Mouse (Mus musculus) limb, embryonic 14.5 days (tissue): ENCODE data around the gene Trmt5. TPM values are rescaled to one million over a fixed set of nuclear protein-coding genes. Genes with fewer than 3 reads are reported as not detected.

Source experiments
- ATAC-seq: fragments of 200-750 bp; cut with Nextera tagmentation; 2 replicates; pipeline ENCODE4 v1.8.0; 2017; ENCODE audit warnings: low read depth, moderate number of reproducible peaks, moderate TSS enrichment; ENCODE audit not compliant: low FRiP score
- DNase-seq: peaks from one replicate; pipeline ENCODE4 v3.0.0-alpha.2; 2015; ENCODE audit warnings: low spot score
- H3K27ac ChIP-seq: fragments of 300-500 bp; sonication (generic); replicated peaks from 2 replicates; pipeline ENCODE4 v1.5.1; 2014; ENCODE audit warnings: low read depth, mild to moderate bottlenecking, low read length, moderate library complexity, mixed read lengths
- H3K27me3 ChIP-seq: fragments of 300-500 bp; sonication (generic); 2 replicates; pipeline ENCODE4 v1.6.1; 2014; ENCODE audit warnings: low read length, mixed read lengths; ENCODE audit not compliant: control insufficient read depth, insufficient read depth
- H3K36me3 ChIP-seq: fragments of 300-500 bp; sonication (generic); 2 replicates; pipeline ENCODE4 v1.6.1; 2014; ENCODE audit warnings: mild to moderate bottlenecking, low read length, moderate library complexity, mixed read lengths; ENCODE audit not compliant: control insufficient read depth, insufficient read depth
- H3K4me1 ChIP-seq: fragments of 300-500 bp; sonication (generic); 2 replicates; pipeline ENCODE4 v1.6.1; 2014; ENCODE audit warnings: antibody characterized with exemption, low read length, mixed read lengths; ENCODE audit not compliant: control insufficient read depth, insufficient read depth
- H3K4me2 ChIP-seq: fragments of 300-500 bp; sonication (generic); replicated peaks from 2 replicates; pipeline ENCODE4 v1.6.1; 2014; ENCODE audit warnings: low read depth, mild to moderate bottlenecking, low read length, moderate library complexity; ENCODE audit not compliant: severe bottlenecking
- H3K4me3 ChIP-seq: fragments of 300-500 bp; sonication (generic); replicated peaks from 2 replicates; pipeline ENCODE4 v1.5.1; 2014; ENCODE audit warnings: low read length
- H3K9ac ChIP-seq: fragments of 300-500 bp; sonication (generic); 2 replicates; pipeline ENCODE4 v1.6.1; 2014; ENCODE audit warnings: mild to moderate bottlenecking, low read depth, low read length, moderate library complexity; ENCODE audit not compliant: severe bottlenecking
- H3K9me3 ChIP-seq: fragments of 300-500 bp; sonication (generic); 2 replicates; pipeline ENCODE4 v1.6.1; 2016; ENCODE audit warnings: low read length; ENCODE audit not compliant: control insufficient read depth
- POLR2A ChIP-seq: fragments of 200-500 bp; IDR thresholded peaks from 2 replicates; pipeline ENCODE4 v1.8.0; 2012; ENCODE audit warnings: inconsistent platforms, mild to moderate bottlenecking, moderate library complexity, borderline replicate concordance; ENCODE audit not compliant: insufficient read depth, insufficient read length; ENCODE audit errors: extremely low read depth
- WGBS: fragments of 180-500 bp; shearing (Covaris S2); extraction: QIAGEN DNeasy Blood & Tissue Kit; methylation state at CpG from one replicate; pipeline ENCODE4 v1.1.7; 2014; 5-methylcytosine and 5-hydroxymethylcytosine counted together
- polyA plus RNA-seq, 2 experiments: library from polyadenylated mRNA; depleted of rRNA in 1 of 2; stranded (reverse) in 1 of 2; unstranded in 1 of 2; fragments of >200 nt; fragmentation: Nextera tagmentation in 1 of 2; extraction: Ambion mirVana in 1 of 2; gene quantifications; 2 replicates each; pipeline versions ENCODE4 v1.2.1 to v1.2.3; 2012 to 2014

Trmt5 gene
- polyA plus RNA-seq, 2 experiments, result 14.5 to 15.3 TPM

- H3K9me3 ChIP-seq, result no peaks in the 10 kb centered on the region
- no peak for ATAC-seq
- H3K4me3 ChIP-seq, result no peak overlapping the region
- H3K4me1 ChIP-seq, result peaks cover 18% of the 10 kb centered on the region
- no peak for DNase-seq
- 12% methylated on average over 3 of the region's 3 CpGs for WGBS
- no peaks in the 10 kb centered on the region for H3K36me3 ChIP-seq
- H3K9ac ChIP-seq, result no peak overlapping the region
- no peak overlapping the region for H3K27ac ChIP-seq
- no peak for TF ChIP-seq POLR2A
- no peak overlapping the region for H3K4me2 ChIP-seq
- H3K27me3 ChIP-seq, result 0 out of 2 replicates have a peak, but pooled peaks cover 4% of the 10 kb centered on the region
Measured at GRCm38 (mm10) chr12:73327381-73327780, 40.9 kb upstream of the Trmt5 start.

GRCm38 (mm10) chr12:73325617-73326016 is 39.1 kb upstream of the Trmt5 start:
- H3K9me3 ChIP-seq, result no peaks in the 10 kb centered on the region
- WGBS, result 49% methylated on average over 4 of the region's 4 CpGs
- H3K4me2 ChIP-seq, result no peak overlapping the region
- H3K9ac ChIP-seq, result no peak overlapping the region
- H3K36me3 ChIP-seq, result no peaks in the 10 kb centered on the region
- DNase-seq, result no peak
- no peaks in the 10 kb centered on the region for H3K27me3 ChIP-seq
- H3K4me1 ChIP-seq, result peaks cover 18% of the 10 kb centered on the region
- no peak for ATAC-seq
- no peak overlapping the region for H3K4me3 ChIP-seq
- no peak overlapping the region for H3K27ac ChIP-seq
- no peak for TF ChIP-seq POLR2A

GRCm38 (mm10) chr12:73325181-73325580 is 38.7 kb upstream of the Trmt5 start:
- no peak overlapping the region for H3K27ac ChIP-seq
- no peak overlapping the region for H3K9ac ChIP-seq
- H3K36me3 ChIP-seq, result no peaks in the 10 kb centered on the region
- DNase-seq, result no peak
- WGBS, result 63% methylated on average over 2 of the region's 2 CpGs
- no peaks in the 10 kb centered on the region for H3K27me3 ChIP-seq
- no peak for TF ChIP-seq POLR2A
- no peak for ATAC-seq
- H3K4me3 ChIP-seq, result no peak overlapping the region
- H3K9me3 ChIP-seq, result no peaks in the 10 kb centered on the region
- H3K4me1 ChIP-seq, result peaks cover 18% of the 10 kb centered on the region
- H3K4me2 ChIP-seq, result no peak overlapping the region

DNA sequence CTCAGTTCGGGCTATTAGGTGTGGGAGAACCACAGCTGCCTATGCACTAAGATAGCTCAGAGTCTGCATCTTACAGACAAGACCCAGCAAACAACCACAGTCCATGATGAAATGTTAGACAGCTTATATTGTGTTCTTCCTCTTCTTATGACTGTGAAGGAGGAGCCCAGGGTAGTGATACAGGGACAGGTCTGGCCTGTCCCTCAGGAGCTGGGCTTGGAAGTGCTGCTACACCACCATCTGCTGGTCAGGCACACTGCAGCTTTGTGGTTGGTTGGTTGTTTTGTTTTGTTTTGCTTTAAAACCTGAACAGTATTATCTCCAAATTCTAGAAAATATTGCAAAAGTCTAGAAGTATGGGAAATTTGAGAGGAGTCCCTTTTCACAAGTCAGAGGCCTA is 38.2 kb upstream of the Trmt5 start:
- no peak for TF ChIP-seq POLR2A
- Histone ChIP-seq H3K4me2 (no peak overlapping the region), H3K9me3 (no peaks in the 10 kb centered on the region), H3K27me3 (no peaks in the 10 kb centered on the region), H3K36me3 (no peaks in the 10 kb centered on the region), H3K9ac (no peak overlapping the region), H3K4me1 (peaks cover 18% of the 10 kb centered on the region), H3K27ac (no peak overlapping the region), H3K4me3 (no peak overlapping the region)
- ATAC-seq (no peak), DNase-seq (no peak)
- WGBS, result 92% methylated on average over 1 of the region's 1 CpGs

- no peaks in the 10 kb centered on the region for H3K36me3 ChIP-seq
- H3K4me2 ChIP-seq, result no peak overlapping the region
- WGBS, result 80% methylated on average over 8 of the region's 8 CpGs
- H3K9ac ChIP-seq, result no peak overlapping the region
- no peak for TF ChIP-seq POLR2A
- H3K4me1 ChIP-seq, result peaks cover 18% of the 10 kb centered on the region
- no peak for DNase-seq
- no peak overlapping the region for H3K27ac ChIP-seq
- no peak for ATAC-seq
- no peaks in the 10 kb centered on the region for H3K27me3 ChIP-seq
- no peaks in the 10 kb centered on the region for H3K9me3 ChIP-seq
- no peak overlapping the region for H3K4me3 ChIP-seq
Measured at GRCm38 (mm10) chr12:73324180-73324586, 37.7 kb upstream of the Trmt5 start.
